Mouse (Mus musculus) forebrain, embryonic 11.5 days (tissue): ENCODE results near the gene Il10. TPM values are rescaled to one million over a fixed set of nuclear protein-coding genes. Genes with fewer than 3 reads are reported as not detected.
"Not testable (repeated sequence)": the region's sequence is repeated elsewhere in the genome, so short reads cannot be mapped to it uniquely, and the experiment has no call there.

Source experiments
- ATAC-seq: fragments of 200-750 bp; cut with Nextera tagmentation; replicated peaks from 2 replicates; pipeline ENCODE4 v1.8.0; 2017; ENCODE audit warnings: moderate TSS enrichment; ENCODE audit not compliant: low FRiP score
- DNase-seq: peaks from one replicate; pipeline ENCODE4 v3.0.0-alpha.2; 2017; ENCODE audit warnings: low spot score
- H3K27ac ChIP-seq: fragments of 300-500 bp; sonication (generic); 2 replicates; pipeline ENCODE4 v1.5.1; 2014; ENCODE audit warnings: low read depth, low read length
- H3K27me3 ChIP-seq: fragments of 300-500 bp; sonication (generic); 2 replicates; pipeline ENCODE4 v1.6.1; 2014; ENCODE audit warnings: mild to moderate bottlenecking, low read length, mixed read lengths; ENCODE audit not compliant: control insufficient read depth, insufficient read depth
- H3K36me3 ChIP-seq: fragments of 300-500 bp; sonication (generic); 2 replicates; pipeline ENCODE4 v1.6.1; 2014; ENCODE audit warnings: mild to moderate bottlenecking, low read length, moderate library complexity, mixed read lengths; ENCODE audit not compliant: control insufficient read depth, insufficient read depth
- H3K4me1 ChIP-seq: fragments of 300-500 bp; sonication (generic); replicated peaks from 2 replicates; pipeline ENCODE4 v1.6.1; 2014; ENCODE audit warnings: low read length, mixed read lengths; ENCODE audit not compliant: control insufficient read depth, insufficient read depth
- H3K4me2 ChIP-seq: fragments of 300-500 bp; sonication (generic); 2 replicates; pipeline ENCODE4 v1.6.1; 2014; ENCODE audit warnings: low read depth, mild to moderate bottlenecking, low read length, moderate library complexity, mixed read lengths; ENCODE audit not compliant: severe bottlenecking
- H3K4me3 ChIP-seq: fragments of 300-500 bp; sonication (generic); 2 replicates; pipeline ENCODE4 v1.5.1; 2014; ENCODE audit warnings: low read depth, low read length
- H3K9ac ChIP-seq: fragments of 300-500 bp; sonication (generic); 2 replicates; pipeline ENCODE4 v1.6.1; 2014; ENCODE audit warnings: low read length
- H3K9me3 ChIP-seq: fragments of 300-500 bp; sonication (generic); 2 replicates; pipeline ENCODE4 v1.6.1; 2016; ENCODE audit warnings: low read length, mixed read lengths; ENCODE audit not compliant: control insufficient read depth
- WGBS: fragments of 180-500 bp; shearing (Covaris S2); extraction: QIAGEN DNeasy Blood & Tissue Kit; methylation state at CpG from one replicate; pipeline ENCODE4 v1.1.7; 2014; 5-methylcytosine and 5-hydroxymethylcytosine counted together
- polyA plus RNA-seq: library from polyadenylated mRNA; unstranded; fragments of >200 nt; fragmentation: Nextera tagmentation; extraction: Ambion mirVana; gene quantifications from 2 replicates; pipeline ENCODE4 v1.2.1, GENCODE M21; 2014

Gene Il10
- polyA plus RNA-seq, 1 experiment from 2014 or later = not detected

GRCm38 (mm10) chr1:131022591-131023249, 3.1 kb downstream of the Il10 start:
- Histone ChIP-seq H3K9me3 (no peaks in the 10 kb centered on the region), H3K27me3 (no peaks in the 10 kb centered on the region), H3K4me1 (no peaks in the 10 kb centered on the region), H3K4me2 (no peak overlapping the region), H3K4me3 (no peak overlapping the region), H3K27ac (no peak overlapping the region), H3K36me3 (no peaks in the 10 kb centered on the region), H3K9ac (no peak overlapping the region)
- 79% methylated on average over 5 of the region's 5 CpGs for WGBS
- no peak for ATAC-seq
- no peak for DNase-seq

GRCm38 (mm10) chr1:131023250-131023858, 3.7 kb downstream of the Il10 start:
- H3K36me3 ChIP-seq, H3K4me2 ChIP-seq, H3K4me3 ChIP-seq, H3K27ac ChIP-seq, H3K4me1 ChIP-seq, H3K27me3 ChIP-seq, DNase-seq, H3K9me3 ChIP-seq, ATAC-seq, H3K9ac ChIP-seq: not testable (repeated sequence)
- 87% methylated on average over 4 of the region's 4 CpGs for WGBS

GRCm38 (mm10) chr1:131024900-131025842, 5.5 kb downstream of the Il10 start:
- no peak overlapping the region for H3K4me3 ChIP-seq
- no peaks in the 10 kb centered on the region for H3K27me3 ChIP-seq
- no peak overlapping the region for H3K9ac ChIP-seq
- ATAC-seq (no peak), DNase-seq (no peak)
- no peaks in the 10 kb centered on the region for H3K9me3 ChIP-seq
- H3K36me3 ChIP-seq = no peaks in the 10 kb centered on the region
- H3K4me1 ChIP-seq = no peaks in the 10 kb centered on the region
- H3K27ac ChIP-seq = no peak overlapping the region
- no peak overlapping the region for H3K4me2 ChIP-seq
- 87% methylated on average over 8 of the region's 8 CpGs for WGBS

- no peaks in the 10 kb centered on the region for H3K36me3 ChIP-seq
- no peaks in the 10 kb centered on the region for H3K27me3 ChIP-seq
- no peak overlapping the region for H3K9ac ChIP-seq
- no peaks in the 10 kb centered on the region for H3K9me3 ChIP-seq
- no peak for DNase-seq
- H3K4me3 ChIP-seq = no peak overlapping the region
- H3K27ac ChIP-seq = no peak overlapping the region
- no peaks in the 10 kb centered on the region for H3K4me1 ChIP-seq
- 86% methylated on average over 4 of the region's 4 CpGs for WGBS
- no peak for ATAC-seq
- H3K4me2 ChIP-seq = no peak overlapping the region
Measured at GRCm38 (mm10) chr1:131025843-131026190, 6.2 kb downstream of the Il10 start.

- no peaks in the 10 kb centered on the region for H3K4me1 ChIP-seq
- H3K27ac ChIP-seq = no peak overlapping the region
- no peaks in the 10 kb centered on the region for H3K9me3 ChIP-seq
- no peak overlapping the region for H3K4me3 ChIP-seq
- DNase-seq = no peak
- H3K4me2 ChIP-seq = no peak overlapping the region
- WGBS = 94% methylated on average over 3 of the region's 3 CpGs
- H3K36me3 ChIP-seq = no peaks in the 10 kb centered on the region
- H3K27me3 ChIP-seq = no peaks in the 10 kb centered on the region
- ATAC-seq = no peak
- no peak overlapping the region for H3K9ac ChIP-seq
Measured at GRCm38 (mm10) chr1:131029215-131029614, 9.6 kb downstream of the Il10 start.

- H3K27ac ChIP-seq = no peak overlapping the region
- no peak overlapping the region for H3K4me3 ChIP-seq
- no peaks in the 10 kb centered on the region for H3K27me3 ChIP-seq
- H3K4me1 ChIP-seq = no peaks in the 10 kb centered on the region
- H3K9me3 ChIP-seq = no peaks in the 10 kb centered on the region
- ATAC-seq (no peak), DNase-seq (no peak)
- 81% methylated on average over 7 of the region's 7 CpGs for WGBS
- no peak overlapping the region for H3K9ac ChIP-seq
- no peak overlapping the region for H3K4me2 ChIP-seq
- no peaks in the 10 kb centered on the region for H3K36me3 ChIP-seq
Measured at GRCm38 (mm10) chr1:131030261-131030660, 10.6 kb downstream of the Il10 start.

- no peaks in the 10 kb centered on the region for H3K9me3 ChIP-seq
- H3K4me2 ChIP-seq = no peak overlapping the region
- DNase-seq = no peak
- H3K36me3 ChIP-seq = no peaks in the 10 kb centered on the region
- 55% methylated on average over 3 of the region's 3 CpGs for WGBS
- no peak overlapping the region for H3K9ac ChIP-seq
- H3K4me1 ChIP-seq = no peaks in the 10 kb centered on the region
- H3K4me3 ChIP-seq = no peak overlapping the region
- no peaks in the 10 kb centered on the region for H3K27me3 ChIP-seq
- ATAC-seq = no peak
- no peak overlapping the region for H3K27ac ChIP-seq
Measured at GRCm38 (mm10) chr1:131031267-131031666, 11.6 kb downstream of the Il10 start.

- 92% methylated on average over 5 of the region's 5 CpGs for WGBS
- H3K27ac ChIP-seq = no peak overlapping the region
- H3K36me3 ChIP-seq = no peaks in the 10 kb centered on the region
- no peaks in the 10 kb centered on the region for H3K4me1 ChIP-seq
- no peaks in the 10 kb centered on the region for H3K9me3 ChIP-seq
- DNase-seq (no peak), ATAC-seq (no peak)
- H3K4me3 ChIP-seq = no peak overlapping the region
- H3K27me3 ChIP-seq = no peaks in the 10 kb centered on the region
- H3K9ac ChIP-seq = no peak overlapping the region
- H3K4me2 ChIP-seq = no peak overlapping the region
Measured at GRCm38 (mm10) chr1:131038001-131038400, 18.4 kb downstream of the Il10 start.
